In genomic region chr10:128185277-128185940, GRCm38 (mm10) we compare ENCODE assay signal across 12 mouse cellular contexts. TPM values are rescaled to one million over a fixed set of nuclear protein-coding genes. Genes with fewer than 3 reads are reported as not detected.
DNase-seq lines count a peak whose midpoint lies in the region; ATAC-seq and TF ChIP-seq lines count a peak whose summit lies in the region.
"Had no signal": no experiment of that assay in that cellular context is flagged by ENCODE, and none has a peak within 500 bp of the region (broad histone marks: within the 10 kb centered on the region; RNA-seq: fewer than 3 reads in every experiment).

No protein-coding gene starts in this region.

- no peak overlapping the region for H3K4me3 ChIP-seq in heart, embryonic 16.5 days (ENCODE audit: low read length)
- no peak overlapping the region for H3K4me3 ChIP-seq in neural tube, embryonic 12.5 days
- H3K4me3 ChIP-seq in neural tube, embryonic 15.5 days (replicated peaks) = no peak overlapping the region
- no peak overlapping the region for H3K4me3 ChIP-seq in intestine, postnatal 0 days (ENCODE audit: low read depth, low read length)
- no peak overlapping the region for H3K4me3 ChIP-seq in forebrain, embryonic 10.5 days
- H3K4me3 ChIP-seq: forebrain, embryonic 13.5 days had no signal

- no peaks in the 10 kb centered on the region for H3K27me3 ChIP-seq in heart, embryonic 16.5 days (ENCODE audit: control insufficient read depth, insufficient read depth, low read length)
- H3K27me3 ChIP-seq in neural tube, embryonic 12.5 days (replicated peaks) = no peaks in the 10 kb centered on the region
- no peaks in the 10 kb centered on the region for H3K27me3 ChIP-seq in neural tube, embryonic 15.5 days (replicated peaks)
- no peaks in the 10 kb centered on the region for H3K27me3 ChIP-seq in intestine, postnatal 0 days (replicated peaks; ENCODE audit: control insufficient read depth, insufficient read depth, low read length)
- H3K27me3 ChIP-seq in forebrain, embryonic 10.5 days (ENCODE audit: poor library complexity, severe bottlenecking) = no peaks in the 10 kb centered on the region
- H3K27me3 ChIP-seq: forebrain, embryonic 13.5 days had no signal

- H3K9ac ChIP-seq in heart, embryonic 16.5 days (ENCODE audit: low read length) = no peak overlapping the region
- H3K9ac ChIP-seq in neural tube, embryonic 12.5 days = no peak overlapping the region
- no peak overlapping the region for H3K9ac ChIP-seq in neural tube, embryonic 15.5 days (replicated peaks)
- no peak overlapping the region for H3K9ac ChIP-seq in intestine, postnatal 0 days (ENCODE audit: low read depth, low read length)
- H3K9ac ChIP-seq: forebrain, embryonic 13.5 days had no signal

- H3K4me2 ChIP-seq in heart, embryonic 16.5 days (ENCODE audit: low read depth, low read length) = no peak overlapping the region
- no peak overlapping the region for H3K4me2 ChIP-seq in neural tube, embryonic 12.5 days (replicated peaks)
- H3K4me2 ChIP-seq in neural tube, embryonic 15.5 days = no peak overlapping the region
- no peak overlapping the region for H3K4me2 ChIP-seq in intestine, postnatal 0 days (replicated peaks; ENCODE audit: low read depth)
- H3K4me2 ChIP-seq: forebrain, embryonic 13.5 days had no signal

- TF ChIP-seq CTCF in intestine, postnatal 0 days (IDR thresholded peaks at IDR 0.05; ENCODE audit: low read depth) = no peak

- H3K36me3 ChIP-seq in heart, embryonic 16.5 days (ENCODE audit: control insufficient read depth, insufficient read depth) = no peaks in the 10 kb centered on the region
- H3K36me3 ChIP-seq in neural tube, embryonic 12.5 days = no peaks in the 10 kb centered on the region
- H3K36me3 ChIP-seq in neural tube, embryonic 15.5 days = no peaks in the 10 kb centered on the region
- no peaks in the 10 kb centered on the region for H3K36me3 ChIP-seq in intestine, postnatal 0 days (ENCODE audit: control insufficient read depth, insufficient read depth)
- no peaks in the 10 kb centered on the region for H3K36me3 ChIP-seq in forebrain, embryonic 10.5 days (replicated peaks)

- no peaks in the 10 kb centered on the region; the same call in 1 of the 2 replicates for H3K4me1 ChIP-seq in heart, embryonic 16.5 days (ENCODE audit: control insufficient read depth, insufficient read depth, low read length)
- H3K4me1 ChIP-seq in neural tube, embryonic 12.5 days = no peaks in the 10 kb centered on the region
- no peaks in the 10 kb centered on the region for H3K4me1 ChIP-seq in neural tube, embryonic 15.5 days
- H3K4me1 ChIP-seq in intestine, postnatal 0 days (replicated peaks; ENCODE audit: control insufficient read depth, insufficient read depth, low read length) = no peaks in the 10 kb centered on the region
- H3K4me1 ChIP-seq in forebrain, embryonic 10.5 days = no peaks in the 10 kb centered on the region

- 69% methylated on average over 6 of the region's 6 CpGs for WGBS in heart, embryonic 16.5 days
- 76% methylated on average over 6 of the region's 6 CpGs for WGBS in neural tube, embryonic 12.5 days
- 74% methylated on average over 6 of the region's 6 CpGs for WGBS in neural tube, embryonic 15.5 days
- 71% methylated on average over 6 of the region's 6 CpGs for WGBS in intestine, postnatal 0 days
- WGBS in forebrain, embryonic 10.5 days = 90% methylated on average over 6 of the region's 6 CpGs

- H3K27ac ChIP-seq in heart, embryonic 16.5 days (ENCODE audit: low read length) = no peak overlapping the region
- no peak overlapping the region for H3K27ac ChIP-seq in neural tube, embryonic 12.5 days
- H3K27ac ChIP-seq in neural tube, embryonic 15.5 days (replicated peaks) = no peak overlapping the region
- H3K27ac ChIP-seq in intestine, postnatal 0 days (ENCODE audit: low read depth, low read length) = no peak overlapping the region
- no peak overlapping the region for H3K27ac ChIP-seq in forebrain, embryonic 10.5 days
- H3K27ac ChIP-seq: forebrain, embryonic 13.5 days had no signal

- DNase-seq in heart, adult 9 months (ENCODE audit: low spot score in 2 of 2) = no peak
- DNase-seq in left cerebral cortex, postnatal 25 days (ENCODE audit: low spot score in 2 of 2) = no peak
- DNase-seq in urinary bladder, adult 18-20 months (ENCODE audit: low spot score in 2 of 2) = no peak
- no peak for DNase-seq in forebrain, embryonic 10.5 days (ENCODE audit: extremely low spot score, low spot score)

- no peaks in the 10 kb centered on the region for H3K9me3 ChIP-seq in heart, embryonic 16.5 days (replicated peaks; ENCODE audit: control insufficient read depth, low read length)
- no peaks in the 10 kb centered on the region for H3K9me3 ChIP-seq in neural tube, embryonic 12.5 days
- no peaks in the 10 kb centered on the region for H3K9me3 ChIP-seq in neural tube, embryonic 15.5 days (replicated peaks)
- no peaks in the 10 kb centered on the region for H3K9me3 ChIP-seq in intestine, postnatal 0 days (ENCODE audit: control insufficient read depth)
- no peaks in the 10 kb centered on the region for H3K9me3 ChIP-seq in forebrain, embryonic 10.5 days
- H3K9me3 ChIP-seq: forebrain, embryonic 13.5 days had no signal

- ATAC-seq in heart, embryonic 16.5 days (replicated peaks; ENCODE audit: extremely low read depth, insufficient read depth, low FRiP score) = 0 out of 2 replicates have a peak, but pooled peaks have one; percentile 1
- ATAC-seq in neural tube, embryonic 12.5 days (ENCODE audit: low FRiP score, low read depth) = peak; percentile 25; the same call in 1 of the 2 replicates
- no peak for ATAC-seq in neural tube, embryonic 15.5 days (ENCODE audit: low FRiP score)
- 0 out of 2 replicates have a peak, but pooled peaks have one; percentile 11 for ATAC-seq in intestine, postnatal 0 days

- intact Hi-C loops in left cerebral cortex, postnatal 25 days (cut with DNase I) = loop anchor here (10.0 kb wide), 1 partner anchor 231 kb away; no protein-coding TSS in a partner anchor

RNA-seq across cellular contexts. Expression of gene Rbms2, which starts 5.3 kb away (rescaled TPM):
- 35.8 and 37.7 TPM in 2 replicates for polyA plus RNA-seq in heart, embryonic 16.5 days (2015; fragmentation: Nextera tagmentation; extraction: Ambion mirVana)
- 17.2 and 20.0 TPM in 2 replicates for polyA plus RNA-seq in neural tube, embryonic 12.5 days (2016; fragmentation: Nextera tagmentation; extraction: Ambion mirVana)
- polyA plus RNA-seq in neural tube, embryonic 15.5 days (2015; fragmentation: Nextera tagmentation; extraction: Ambion mirVana) = 6.5 and 12.7 TPM in 2 replicates
- 11.2 and 11.7 TPM in 2 replicates for polyA plus RNA-seq in intestine, postnatal 0 days (2015; fragmentation: Nextera tagmentation; extraction: Ambion mirVana)
- total RNA-seq in left cerebral cortex, postnatal 25 days (2021) = 10 to 100 TPM; 11.3 to 13.5 TPM
- 26.6 and 28.6 TPM in 2 replicates for polyA plus RNA-seq in forebrain, embryonic 10.5 days (2016; fragmentation: Nextera tagmentation; extraction: Ambion mirVana)

RNA-seq across cellular contexts. Expression of gene Gls2, which starts 8.8 kb away (rescaled TPM):
- 0.88 and 1.0 TPM in 2 replicates for polyA plus RNA-seq in heart, embryonic 16.5 days (2015; fragmentation: Nextera tagmentation; extraction: Ambion mirVana)
- polyA plus RNA-seq in neural tube, embryonic 12.5 days (2016; fragmentation: Nextera tagmentation; extraction: Ambion mirVana) = 1.00 and 1.5 TPM in 2 replicates
- 2.4 and 2.8 TPM in 2 replicates for polyA plus RNA-seq in neural tube, embryonic 15.5 days (2015; fragmentation: Nextera tagmentation; extraction: Ambion mirVana)
- 0.37 and 0.42 TPM in 2 replicates for polyA plus RNA-seq in intestine, postnatal 0 days (2015; fragmentation: Nextera tagmentation; extraction: Ambion mirVana)
- 10 to 100 TPM; 29.4 to 32.9 TPM for total RNA-seq in left cerebral cortex, postnatal 25 days (2021)
- 1.5 and 2.3 TPM in 2 replicates for polyA plus RNA-seq in forebrain, embryonic 10.5 days (2016; fragmentation: Nextera tagmentation; extraction: Ambion mirVana)
- total RNA-seq: granulocyte monocyte progenitor cell, adult 5-6 weeks had no signal

RNA-seq across cellular contexts. Expression of gene Spryd4, which starts 26.2 kb away (rescaled TPM):
- polyA plus RNA-seq in heart, embryonic 16.5 days (2015; fragmentation: Nextera tagmentation; extraction: Ambion mirVana) = 45.1 and 46.1 TPM in 2 replicates
- polyA plus RNA-seq in neural tube, embryonic 12.5 days (2016; fragmentation: Nextera tagmentation; extraction: Ambion mirVana) = 21.8 and 21.9 TPM in 2 replicates
- 25.5 and 25.9 TPM in 2 replicates for polyA plus RNA-seq in neural tube, embryonic 15.5 days (2015; fragmentation: Nextera tagmentation; extraction: Ambion mirVana)
- polyA plus RNA-seq in intestine, postnatal 0 days (2015; fragmentation: Nextera tagmentation; extraction: Ambion mirVana) = 22.9 and 23.2 TPM in 2 replicates
- total RNA-seq in left cerebral cortex, postnatal 25 days (2021) = 10 to 100 TPM; 10.1 to 10.7 TPM
- 29.9 and 32.3 TPM in 2 replicates for polyA plus RNA-seq in forebrain, embryonic 10.5 days (2016; fragmentation: Nextera tagmentation; extraction: Ambion mirVana)

RNA-seq across cellular contexts. Expression of gene Mip, which starts 40.2 kb away (rescaled TPM):
- polyA plus RNA-seq in heart, embryonic 16.5 days (2015; fragmentation: Nextera tagmentation; extraction: Ambion mirVana) = not detected in 2 replicates
- polyA plus RNA-seq in neural tube, embryonic 12.5 days (2016; fragmentation: Nextera tagmentation; extraction: Ambion mirVana) = not detected in 2 replicates
- not detected in 2 replicates for polyA plus RNA-seq in neural tube, embryonic 15.5 days (2015; fragmentation: Nextera tagmentation; extraction: Ambion mirVana)
- polyA plus RNA-seq in intestine, postnatal 0 days (2015; fragmentation: Nextera tagmentation; extraction: Ambion mirVana) = not detected in 2 replicates
- total RNA-seq in left cerebral cortex, postnatal 25 days (2021) = not detected
- 0.55 and 0.69 TPM in 2 replicates for polyA plus RNA-seq in forebrain, embryonic 10.5 days (2016; fragmentation: Nextera tagmentation; extraction: Ambion mirVana)
- total RNA-seq: adrenal gland, adult 18-20 months; left cerebral cortex, postnatal 14 days had no signal

RNA-seq across cellular contexts. Expression of gene Timeless, which starts 46.5 kb away (rescaled TPM):
- polyA plus RNA-seq in heart, embryonic 16.5 days (2015; fragmentation: Nextera tagmentation; extraction: Ambion mirVana) = 29.6 and 30.4 TPM in 2 replicates
- 48.6 and 50.6 TPM in 2 replicates for polyA plus RNA-seq in neural tube, embryonic 12.5 days (2016; fragmentation: Nextera tagmentation; extraction: Ambion mirVana)
- 20.0 and 25.1 TPM in 2 replicates for polyA plus RNA-seq in neural tube, embryonic 15.5 days (2015; fragmentation: Nextera tagmentation; extraction: Ambion mirVana)
- 8.6 and 10.6 TPM in 2 replicates for polyA plus RNA-seq in intestine, postnatal 0 days (2015; fragmentation: Nextera tagmentation; extraction: Ambion mirVana)
- 1 to 10 TPM; 6.8 to 8.3 TPM for total RNA-seq in left cerebral cortex, postnatal 25 days (2021)
- 108 and 112 TPM in 2 replicates for polyA plus RNA-seq in forebrain, embryonic 10.5 days (2016; fragmentation: Nextera tagmentation; extraction: Ambion mirVana)
